Mouse (Mus musculus): ENCODE measurements around the gene Gm2897.
"Not testable (repeated sequence)": the region's sequence is repeated elsewhere in the genome, so short reads cannot be mapped to it uniquely, and the experiment has no call there.

DNA sequence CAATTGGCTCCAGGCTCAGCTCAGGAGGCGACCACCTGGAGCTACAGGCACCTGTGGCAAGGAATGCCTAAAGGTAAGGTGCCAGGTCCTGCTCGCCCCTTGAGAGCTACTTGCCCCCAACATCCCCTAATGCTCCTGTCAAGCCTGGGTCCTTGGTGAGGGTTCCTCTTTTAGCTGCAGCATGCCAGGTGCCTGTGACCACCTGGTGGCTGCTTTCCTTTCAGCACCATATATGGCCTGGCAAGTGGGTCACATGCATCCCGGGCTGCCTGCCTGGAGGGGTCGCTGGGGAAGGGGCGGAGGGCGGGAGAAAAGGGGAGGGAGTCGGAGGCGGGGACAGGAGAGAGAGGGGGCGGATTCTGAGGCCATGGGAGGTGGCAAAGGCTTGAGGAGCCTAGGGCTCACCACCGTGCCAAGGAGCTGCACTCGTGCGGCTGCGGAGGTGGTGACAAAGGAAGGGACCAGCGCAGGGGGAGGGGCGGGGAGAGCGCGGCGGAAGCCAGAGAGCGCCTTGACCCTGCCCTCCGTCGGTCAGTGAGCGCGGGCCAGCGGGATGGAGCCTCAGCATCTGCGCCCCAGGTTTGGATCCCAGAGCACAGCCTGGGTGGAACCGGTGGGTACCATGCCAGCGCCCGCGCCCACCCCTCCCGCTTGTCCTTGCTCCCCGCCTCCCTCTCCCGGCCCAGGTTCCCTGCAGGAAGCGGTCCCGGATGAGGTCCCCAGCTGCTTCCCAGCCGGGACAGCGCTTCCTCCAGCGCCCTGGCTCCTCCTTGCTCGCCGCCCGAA is at the start of gene Gm2897:
- not testable (repeated sequence) for TF ChIP-seq GATA1 (IDR thresholded peaks at IDR 0.05; ENCODE audit: borderline replicate concordance, low read length); FLI1 (IDR thresholded peaks at IDR 0.05; ENCODE audit: low read length)

Data from megakaryocyte, embryonic 14.5 days (primary cell).